Mouse (Mus musculus) hindlimb bud, embryonic 11.5 days (tissue): ENCODE data around the gene Fam217a.
"Not testable (repeated sequence)": the region's sequence is repeated elsewhere in the genome, so short reads cannot be mapped to it uniquely, and the experiment has no call there.

Experiments used
- DNase-seq: peaks from one replicate; pipeline ENCODE4 v3.0.0-alpha.2; 2012; ENCODE audit warnings: low read depth, low spot score; ENCODE audit errors: extremely low spot score

The Fam217a gene

GRCm38 (mm10) chr13:34924210-34924609 is at the start of gene Fam217a, which contains the start of gene 4933417A18Rik:
Fam217a (minus strand) TSS chr13:34924310.
4933417A18Rik (plus strand) TSS chr13:34924409.
- no peak for DNase-seq

- no peak for DNase-seq
Measured at GRCm38 (mm10) chr13:34973770-34974169, 49.7 kb upstream of the Fam217a start.

GRCm38 (mm10) chr13:34973149-34973548 is 49.0 kb upstream of the Fam217a start:
- DNase-seq: no peak

GRCm38 (mm10) chr13:34972456-34972855 is 48.3 kb upstream of the Fam217a start:
- not testable (repeated sequence) for DNase-seq

- DNase-seq: not testable (repeated sequence)
Measured at GRCm38 (mm10) chr13:34965647-34966046, 41.5 kb upstream of the Fam217a start.

DNA sequence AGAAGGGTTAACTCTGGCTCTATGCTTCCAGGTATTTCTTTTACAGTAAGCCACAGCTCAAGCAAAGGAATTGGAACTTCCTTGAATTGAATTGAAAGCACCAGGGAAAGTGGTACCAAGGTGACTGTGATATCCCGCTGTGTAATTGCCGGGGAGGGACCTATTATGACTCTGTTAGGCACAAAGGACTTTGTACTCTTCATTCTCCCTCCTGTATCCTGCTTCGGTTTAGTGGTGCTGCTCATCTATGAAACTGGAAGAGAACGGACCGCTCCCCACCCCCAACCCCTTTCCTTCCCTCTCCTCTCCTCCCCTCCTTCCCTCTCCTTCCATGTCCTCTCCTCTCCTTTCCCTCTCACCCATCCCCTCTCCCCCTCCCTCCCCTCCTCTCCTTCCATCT is 40.8 kb upstream of the Fam217a start:
- DNase-seq: no peak

- DNase-seq: no peak
Measured at GRCm38 (mm10) chr13:34964419-34964818, 40.3 kb upstream of the Fam217a start.

DNA sequence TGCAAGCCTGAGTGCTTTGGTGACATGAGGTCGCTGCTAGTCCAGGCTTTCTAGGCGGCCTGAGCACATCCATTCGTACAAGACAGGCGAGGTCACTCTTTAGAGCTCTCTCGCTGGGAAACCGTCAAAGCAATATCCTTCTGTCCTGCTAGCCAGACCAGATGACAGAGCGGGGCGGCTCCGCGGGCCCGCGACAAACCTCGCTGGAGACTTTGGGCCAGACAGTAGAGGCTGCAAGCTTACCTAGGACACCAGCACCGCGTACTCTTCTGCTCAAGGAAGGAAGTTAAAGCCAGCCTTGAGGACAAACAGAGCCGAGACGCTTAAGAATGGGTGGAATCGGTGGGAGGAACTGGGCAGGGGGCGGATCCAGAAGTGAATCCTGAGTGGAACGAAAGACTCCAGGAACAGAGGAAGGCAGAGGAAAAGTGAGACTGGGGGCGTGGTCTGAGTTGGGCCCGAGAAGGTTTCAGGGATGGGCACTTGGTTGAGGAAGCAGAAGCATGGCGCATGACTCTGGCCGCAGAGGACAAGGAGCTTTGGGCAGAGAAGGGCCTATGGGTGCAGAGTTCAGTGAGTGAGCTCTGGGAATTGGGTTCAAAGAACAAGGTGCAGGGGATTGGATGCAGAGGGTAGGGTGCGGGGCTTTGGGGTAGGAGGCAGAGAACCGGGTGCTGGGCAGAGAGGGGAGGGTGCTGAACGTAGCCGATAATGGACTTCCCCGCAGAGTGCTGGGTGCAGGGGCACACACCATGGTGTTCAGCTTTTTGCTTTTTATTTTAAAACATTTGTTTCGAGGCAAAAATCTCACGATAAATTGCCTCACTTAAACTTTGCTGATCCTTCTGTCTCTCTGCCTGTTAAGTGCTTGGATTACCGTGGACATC is 39.6 kb upstream of the Fam217a start, which contains the start of gene Eci3:
Gene Eci3, minus strand, starts transcription at position 300 of the 887 bp plus-strand sequence.
- no peak for DNase-seq

GRCm38 (mm10) chr13:34960996-34961770 is 37.1 kb upstream of the Fam217a start:
- DNase-seq: no peak

- DNase-seq: not testable (repeated sequence)
Measured at GRCm38 (mm10) chr13:34958158-34958557, 34.0 kb upstream of the Fam217a start.

DNA sequence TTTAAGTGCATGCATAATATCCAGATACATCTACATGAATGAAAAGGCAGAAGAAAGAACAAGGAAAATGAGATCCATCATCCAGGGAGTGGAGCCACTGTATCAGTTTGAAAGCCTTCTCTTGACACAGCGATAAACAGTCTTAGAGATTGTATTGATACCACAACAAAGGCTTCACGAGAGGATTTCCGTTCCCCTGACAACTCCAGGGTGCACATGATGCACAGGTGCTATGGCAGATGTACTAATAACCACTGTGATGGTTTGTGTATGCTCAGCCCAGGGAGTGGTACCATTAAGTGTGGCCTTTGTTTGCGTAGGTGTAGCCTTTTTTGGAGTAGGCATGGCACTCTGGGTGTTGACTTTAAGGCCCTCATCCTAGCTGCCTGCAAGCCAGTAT is 32.8 kb upstream of the Fam217a start:
- no peak for DNase-seq

GRCm38 (mm10) chr13:34951437-34951836 is 27.3 kb upstream of the Fam217a start:
- not testable (repeated sequence) for DNase-seq

- DNase-seq: no peak
Measured at GRCm38 (mm10) chr13:34942370-34942769, 18.3 kb upstream of the Fam217a start.

- DNase-seq: no peak
Measured at GRCm38 (mm10) chr13:34934931-34935644, 11.0 kb upstream of the Fam217a start.

DNA sequence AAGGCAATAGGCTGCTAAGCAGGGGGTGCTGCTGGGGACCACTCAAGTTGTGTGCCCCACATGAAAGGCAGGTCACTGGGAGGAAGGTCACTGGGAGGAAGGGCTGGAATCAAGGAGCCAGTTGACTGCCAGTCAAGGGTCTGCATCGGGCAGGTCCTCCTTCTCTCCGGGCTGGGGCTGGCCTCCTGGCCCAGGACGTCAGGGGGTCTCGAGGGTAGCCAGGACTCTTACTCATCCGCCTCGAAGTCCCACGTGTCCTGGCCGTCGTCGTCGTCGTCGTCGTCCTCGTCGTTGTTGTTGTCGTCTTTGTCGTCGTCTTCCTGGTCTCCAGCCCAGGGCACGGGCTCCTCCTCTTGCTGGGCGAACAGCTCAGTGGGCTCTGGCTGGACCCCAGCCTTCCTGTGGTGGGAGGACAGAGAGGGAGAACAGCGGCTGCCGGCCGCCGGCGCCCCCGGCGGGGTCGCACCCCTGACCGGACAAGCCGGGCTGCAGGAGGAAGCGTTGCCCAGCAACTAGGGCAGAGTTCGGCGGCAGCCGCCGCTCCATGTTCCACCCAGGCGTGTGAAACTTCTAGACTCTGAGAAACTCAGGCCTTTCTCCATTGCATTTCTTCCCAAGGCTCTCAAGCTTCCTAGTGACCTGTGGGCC is 7.5 kb downstream of the Fam217a start:
- no peak for DNase-seq

DNA sequence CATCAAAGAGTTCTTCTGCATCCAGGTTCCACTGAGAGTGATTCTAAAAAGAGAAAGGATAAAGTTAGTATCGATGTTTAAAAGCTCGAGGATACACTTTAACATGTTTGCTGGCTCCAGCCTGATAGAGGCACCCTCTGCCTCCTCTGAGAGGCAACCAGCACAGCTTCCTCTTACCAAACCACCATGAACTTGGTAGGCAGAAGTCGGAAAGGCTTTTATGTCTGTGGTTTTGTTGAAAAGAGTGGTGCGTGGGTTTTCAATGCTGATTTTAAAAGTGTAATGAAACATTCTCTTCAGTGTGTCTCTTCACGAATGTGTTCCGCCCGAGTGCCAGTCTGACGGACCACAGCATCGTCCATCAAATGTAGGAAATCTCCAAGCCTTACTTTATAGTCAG is 9.5 kb downstream of the Fam217a start:
- no peak for DNase-seq

DNA sequence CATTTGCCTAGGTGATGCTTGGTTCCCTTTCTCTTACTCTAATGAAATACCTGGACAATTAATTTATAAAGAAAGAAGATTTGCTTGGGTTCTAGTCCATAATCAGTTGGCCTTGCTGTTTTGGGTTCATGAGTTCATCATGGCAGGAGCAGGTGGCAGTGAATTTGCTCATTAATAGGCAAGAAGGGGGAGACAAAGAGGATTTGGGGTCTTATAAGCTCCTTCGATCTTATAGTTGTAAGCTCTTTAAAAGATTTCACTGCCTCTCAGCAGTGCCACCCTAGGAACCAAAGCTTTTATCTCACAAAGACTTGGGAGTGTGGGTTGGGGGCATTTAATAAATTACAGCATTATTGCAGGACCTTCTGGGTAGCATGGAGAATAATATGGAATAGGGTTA is 31.2 kb downstream of the Fam217a start:
- no peak for DNase-seq

DNA sequence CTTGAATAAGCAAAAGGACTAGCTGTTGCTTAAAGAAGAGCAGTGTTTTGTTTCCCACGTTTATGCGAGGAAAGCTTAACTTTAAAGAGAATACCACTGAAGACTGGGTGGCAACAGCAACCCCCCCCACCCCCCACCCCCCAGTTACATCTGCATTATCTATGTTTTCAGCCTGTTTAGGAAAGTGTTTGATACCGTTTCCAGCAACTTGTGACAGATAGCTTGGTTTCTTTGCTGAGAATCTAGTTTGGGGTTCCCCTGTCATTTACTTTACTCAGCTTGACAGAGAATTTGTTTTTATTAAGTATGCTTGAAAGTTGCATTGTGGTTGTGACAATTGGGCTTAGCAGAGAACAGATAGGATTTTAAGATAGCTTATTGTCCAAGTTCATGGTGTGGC is 47.6 kb downstream of the Fam217a start:
- DNase-seq: no peak

- DNase-seq: no peak
Measured at GRCm38 (mm10) chr13:34875741-34876445, 48.2 kb downstream of the Fam217a start.

- DNase-seq: peak; percentile 67
Measured at GRCm38 (mm10) chr13:34875166-34875710, 48.9 kb downstream of the Fam217a start, which contains the start of gene Prpf4b. Prpf4b (plus strand) TSS chr13:34875302.
